Mouse (Mus musculus) T-helper 2 cell (primary cell): ENCODE measurements around the gene Il20rb.

Source experiments
- in situ Hi-C: fragments of 300-600 bp; cut with MboI, MseI; formaldehyde crosslinking; loops from one replicate; pipeline ENCODE4 v1.15.1; 2025; ENCODE audit warnings: high pct_unique_total_duplicates

Gene Il20rb

GRCm38 (mm10) chr9:100486431-100486830, at the start of gene Il20rb:
Gene Il20rb, minus strand, starts transcription at chr9:100486788.
- in situ Hi-C loops, result no loop called here

GRCm38 (mm10) chr9:100535618-100536262, 49.2 kb upstream of the Il20rb start:
- in situ Hi-C loops, result no loop called here

- in situ Hi-C loops, result no loop called here
These were observed 48.1 kb upstream of the Il20rb start for GRCm38 (mm10) chr9:100534686-100535085.

- in situ Hi-C loops, result no loop called here
These were observed 46.4 kb upstream of the Il20rb start for GRCm38 (mm10) chr9:100532847-100533505.

DNA sequence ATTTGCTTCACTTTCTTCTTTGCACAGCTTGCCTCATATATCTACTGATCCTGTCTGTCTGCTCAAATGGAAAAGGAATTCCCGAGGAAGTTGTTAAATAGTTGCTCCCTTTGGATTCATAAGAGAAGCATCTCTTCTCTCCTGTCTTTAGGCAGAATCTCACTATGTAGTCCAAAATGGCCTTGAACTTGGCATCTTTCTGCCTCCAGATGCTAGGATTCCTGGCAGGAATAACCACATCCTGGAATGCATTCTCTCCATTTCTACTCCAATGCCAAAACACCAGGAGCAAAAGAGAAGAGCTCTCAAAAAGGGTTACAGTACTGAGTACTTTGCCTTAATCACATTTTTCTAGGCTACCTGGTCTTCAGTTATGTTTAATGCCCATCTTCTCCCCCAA, 44.7 kb upstream of the Il20rb start:
- in situ Hi-C loops, result no loop called here

GRCm38 (mm10) chr9:100525225-100525624, 38.6 kb upstream of the Il20rb start:
- in situ Hi-C loops, result no loop called here

DNA sequence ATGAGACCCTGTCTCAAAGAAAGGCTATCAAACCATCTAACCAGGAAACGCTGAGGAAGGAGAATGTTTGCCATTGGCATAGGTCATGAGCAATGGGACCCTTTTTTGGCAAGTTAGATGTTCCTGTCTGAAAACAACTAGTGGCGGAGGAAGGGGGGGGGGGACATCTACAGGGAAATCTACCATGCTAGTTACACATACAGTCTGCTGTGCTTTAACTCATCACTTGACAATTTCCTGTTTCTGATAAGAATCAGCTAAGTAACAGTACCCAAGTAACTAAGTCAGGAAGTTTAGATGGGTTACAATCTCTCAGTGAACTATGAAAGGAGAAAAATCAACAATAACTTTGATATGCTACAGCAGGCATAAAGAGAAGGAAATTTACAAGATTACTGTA, 35.4 kb upstream of the Il20rb start:
- in situ Hi-C loops, result no loop called here

- in situ Hi-C loops, result no loop called here
These were observed 34.0 kb upstream of the Il20rb start for GRCm38 (mm10) chr9:100520586-100520985.

- in situ Hi-C loops, result no loop called here
These were observed 33.4 kb upstream of the Il20rb start for GRCm38 (mm10) chr9:100520012-100520411.

GRCm38 (mm10) chr9:100507581-100507980, 21.0 kb upstream of the Il20rb start:
- in situ Hi-C loops, result no loop called here

GRCm38 (mm10) chr9:100506652-100507051, 20.1 kb upstream of the Il20rb start:
- in situ Hi-C loops, result no loop called here

GRCm38 (mm10) chr9:100505498-100505897, 18.9 kb upstream of the Il20rb start:
- in situ Hi-C loops, result no loop called here

- in situ Hi-C loops, result no loop called here
These were observed 7.1 kb upstream of the Il20rb start for GRCm38 (mm10) chr9:100493611-100494261.

- in situ Hi-C loops, result no loop called here
These were observed 4.8 kb upstream of the Il20rb start for GRCm38 (mm10) chr9:100491424-100491823.

DNA sequence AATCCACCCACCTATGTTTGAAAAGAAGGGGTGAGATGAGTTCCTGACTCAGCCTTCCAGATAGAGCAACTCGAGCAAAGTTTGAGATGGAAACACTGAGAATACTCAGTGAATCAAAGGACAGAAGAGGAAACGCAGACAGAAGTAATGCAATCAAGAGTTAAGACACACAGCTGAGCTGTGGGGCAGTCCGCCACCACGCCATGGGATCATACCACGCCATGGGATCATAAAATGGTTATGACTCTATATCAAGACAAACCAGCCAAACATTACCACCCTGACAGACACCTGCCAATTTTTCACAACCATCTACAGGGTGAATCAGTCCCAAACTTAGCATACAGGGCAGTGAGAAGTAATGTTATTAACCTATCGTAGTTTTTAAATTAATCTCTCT, 2.4 kb upstream of the Il20rb start:
- in situ Hi-C loops, result no loop called here

DNA sequence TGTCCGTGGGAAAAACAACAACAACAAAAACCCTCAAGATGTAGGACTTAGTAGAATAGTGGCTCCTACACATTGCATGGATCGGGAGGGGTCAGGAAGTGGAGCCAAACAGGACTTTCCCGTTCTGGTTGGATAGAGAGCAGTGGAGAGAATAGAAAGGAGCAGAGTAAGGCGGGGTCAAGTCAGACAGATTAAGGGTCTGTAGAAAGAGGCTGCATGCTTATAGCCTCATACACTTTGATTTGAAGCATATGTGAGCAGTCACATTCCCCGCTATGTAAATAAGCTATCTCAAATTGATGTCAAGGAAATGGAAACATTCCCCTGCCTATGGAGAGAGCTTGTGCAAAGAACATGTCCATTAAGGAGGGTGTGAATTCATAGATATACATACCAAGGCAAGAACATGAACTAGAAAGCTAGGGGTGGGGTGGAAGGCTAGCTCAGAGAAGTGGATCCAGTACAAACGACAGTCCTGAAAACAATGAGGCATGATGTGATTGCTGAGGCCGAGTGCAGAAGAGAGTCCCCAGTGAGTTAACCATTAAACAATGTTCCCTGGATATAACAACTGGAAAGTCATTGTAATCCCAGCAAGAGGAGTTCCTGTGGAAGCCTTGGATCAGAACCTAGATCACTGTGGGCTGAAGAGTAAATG, 1.6 kb upstream of the Il20rb start:
- in situ Hi-C loops, result no loop called here

DNA sequence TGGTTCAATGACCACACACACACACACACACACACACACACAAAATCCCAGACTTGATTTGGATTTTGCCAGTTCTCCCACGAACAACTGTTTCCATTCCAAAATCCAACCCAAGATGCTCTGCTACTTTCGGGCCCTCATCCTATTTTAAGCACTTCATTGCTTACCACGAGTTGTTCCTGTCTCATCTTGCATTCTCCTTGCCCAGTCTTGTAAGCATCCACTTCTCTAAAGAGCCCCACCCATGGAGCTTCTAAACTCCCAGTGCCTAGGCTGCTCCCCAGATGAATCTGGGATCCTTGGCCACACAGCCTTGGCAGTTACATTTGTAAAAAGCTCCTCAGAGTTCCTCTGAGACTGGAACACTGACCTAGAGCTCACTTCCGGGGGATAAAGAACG, 3.3 kb downstream of the Il20rb start:
- in situ Hi-C loops, result no loop called here

- in situ Hi-C loops, result no loop called here
These were observed 5.0 kb downstream of the Il20rb start for GRCm38 (mm10) chr9:100481626-100482025.

DNA sequence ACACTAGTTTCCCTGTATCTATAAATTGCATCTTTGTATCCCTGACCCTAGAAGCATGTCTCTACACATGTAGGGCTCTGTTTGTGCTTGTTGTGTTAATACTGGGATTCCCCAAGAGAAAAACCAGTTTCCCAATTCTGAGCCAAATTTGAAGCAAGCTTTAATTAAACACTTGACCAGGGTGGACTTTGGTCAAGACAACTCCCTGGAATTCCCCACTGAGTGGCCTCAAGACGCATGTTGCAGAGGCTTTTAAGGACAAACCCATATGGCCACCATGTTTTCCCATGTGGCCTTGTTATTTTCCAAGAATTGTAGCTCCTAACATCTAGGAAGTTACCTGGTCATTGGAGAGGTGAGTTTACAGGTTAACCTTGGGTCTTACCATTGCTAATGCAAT, 12.5 kb downstream of the Il20rb start:
- in situ Hi-C loops, result no loop called here

DNA sequence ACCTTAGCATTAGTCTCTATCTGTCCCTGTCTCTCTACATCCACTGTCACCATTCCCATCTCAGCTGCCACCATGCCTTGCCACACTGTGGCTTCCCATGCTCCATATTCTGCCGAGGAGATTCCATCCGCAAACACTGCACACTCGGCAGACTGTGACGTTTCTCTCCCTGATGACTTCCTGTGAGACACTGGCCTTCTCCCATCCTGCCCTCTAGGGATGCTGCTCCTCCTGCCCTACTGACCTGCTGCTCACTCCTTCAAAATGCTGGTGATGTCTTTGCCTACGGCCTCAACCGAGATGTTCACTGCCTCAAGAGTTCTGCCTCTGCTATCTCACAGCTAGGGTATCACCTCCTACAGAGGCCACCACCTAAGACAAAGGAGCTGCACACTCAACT, 13.2 kb downstream of the Il20rb start:
- in situ Hi-C loops, result no loop called here

DNA sequence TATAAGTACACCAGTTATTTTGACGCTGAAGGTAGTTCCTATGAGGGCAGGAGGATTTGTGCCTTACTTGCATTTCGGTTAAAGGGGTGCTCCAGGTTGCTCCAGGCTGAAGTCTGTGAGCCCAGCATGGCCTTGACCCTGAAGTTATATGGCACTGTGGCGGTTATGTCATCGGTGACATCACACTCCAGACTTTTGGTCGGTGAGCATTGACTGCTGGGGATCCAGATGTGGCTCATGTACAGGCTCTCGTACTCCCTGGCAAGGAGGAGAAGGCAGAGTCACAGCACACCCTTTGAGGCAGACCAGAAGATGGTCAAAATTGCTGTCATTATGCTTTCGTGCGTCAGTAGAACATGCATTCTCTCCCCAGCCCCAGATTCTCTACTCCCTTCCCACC, 13.7 kb downstream of the Il20rb start:
- in situ Hi-C loops, result no loop called here

DNA sequence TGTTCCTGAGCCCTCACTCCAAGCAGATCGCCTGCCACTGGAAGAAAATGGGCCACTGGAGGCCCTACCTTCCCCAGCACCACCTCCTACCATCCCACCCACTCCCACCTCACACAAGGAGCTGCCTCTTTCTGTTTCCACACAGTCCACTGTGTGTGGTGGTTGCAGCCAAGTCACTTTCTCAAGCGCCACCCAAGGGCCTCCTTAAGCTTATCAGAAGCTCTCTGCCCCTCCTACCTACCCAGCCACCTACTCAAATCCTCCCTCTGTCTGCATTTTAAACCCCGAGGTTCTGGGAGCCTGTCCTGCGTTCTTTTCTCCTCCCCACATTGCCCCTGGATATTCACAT, 15.0 kb downstream of the Il20rb start:
- in situ Hi-C loops, result no loop called here
